31 mouse cellular contexts compared by ENCODE assay signal in the genomic region with DNA sequence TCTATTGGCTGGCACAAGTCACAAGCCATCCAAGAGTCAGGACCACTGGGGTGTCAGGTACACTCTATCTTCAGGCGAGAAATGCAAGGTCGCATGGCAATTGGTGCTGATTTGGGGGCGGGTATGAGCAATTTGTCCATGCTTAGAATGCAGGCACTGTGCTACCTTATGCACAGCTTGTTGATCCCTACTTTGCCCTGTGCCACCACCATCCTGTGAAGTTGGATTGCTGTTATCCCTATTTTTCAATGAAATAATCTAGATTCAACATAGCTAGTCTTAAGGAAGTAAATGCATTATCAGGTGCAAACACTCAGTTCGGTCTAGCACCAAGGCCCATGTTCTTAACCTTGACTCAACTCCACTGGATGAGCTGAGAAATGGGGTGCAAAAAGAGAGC.
"Had no signal": no experiment of that assay in that cellular context is flagged by ENCODE, and none has a peak within 500 bp of the region (broad histone marks: within the 10 kb centered on the region; RNA-seq: fewer than 3 reads in every experiment).

No protein-coding gene starts in this region.

- H3K36me3 ChIP-seq: limb, embryonic 10.5 days; limb, embryonic 12.5 days; limb, embryonic 13.5 days; limb, embryonic 15.5 days; liver, embryonic 12.5 days; liver, embryonic 13.5 days; liver, embryonic 15.5 days; lung, embryonic 15.5 days; midbrain, embryonic 10.5 days; midbrain, embryonic 12.5 days; midbrain, embryonic 13.5 days; midbrain, embryonic 15.5 days had no signal

- H3K9me3 ChIP-seq: limb, embryonic 10.5 days; limb, embryonic 12.5 days; limb, embryonic 13.5 days; limb, embryonic 15.5 days; liver, embryonic 12.5 days; liver, embryonic 13.5 days; liver, embryonic 15.5 days; lung, embryonic 15.5 days; megakaryocyte, embryonic 14.5 days; midbrain, embryonic 10.5 days; midbrain, embryonic 12.5 days; midbrain, embryonic 13.5 days; midbrain, embryonic 15.5 days had no signal

- DNase-seq: left cerebral cortex, postnatal 4 days; liver; liver, embryonic 13.5 days; liver, postnatal 0 days; lung, adult 18-20 months; lung, adult 2 months; lung, embryonic 14.5 days; lung, postnatal 10 days; lung, postnatal 14 days; lung, postnatal 36 days; lung, postnatal 4 days; midbrain, embryonic 14.5 days had no signal

- H3K4me3 ChIP-seq: limb, embryonic 10.5 days; limb, embryonic 12.5 days; limb, embryonic 13.5 days; limb, embryonic 15.5 days; liver, embryonic 12.5 days; liver, embryonic 13.5 days; liver, embryonic 15.5 days; lung, embryonic 15.5 days; megakaryocyte, embryonic 14.5 days; midbrain, embryonic 10.5 days; midbrain, embryonic 12.5 days; midbrain, embryonic 13.5 days; midbrain, embryonic 15.5 days; myocyte had no signal

- ATAC-seq: liver, embryonic 12.5 days; liver, postnatal 0 days; lung, postnatal 0 days; midbrain, embryonic 13.5 days; midbrain, embryonic 15.5 days; midbrain, embryonic 16.5 days had no signal

- H3K27me3 ChIP-seq: limb, embryonic 12.5 days; limb, embryonic 13.5 days; limb, embryonic 15.5 days; liver, embryonic 12.5 days; liver, embryonic 13.5 days; liver, embryonic 15.5 days; lung, embryonic 15.5 days; midbrain, embryonic 12.5 days; midbrain, embryonic 13.5 days; midbrain, embryonic 15.5 days had no signal

- H3K4me1 ChIP-seq: limb, embryonic 10.5 days; limb, embryonic 12.5 days; limb, embryonic 13.5 days; limb, embryonic 15.5 days; megakaryocyte, embryonic 14.5 days; midbrain, embryonic 10.5 days; midbrain, embryonic 12.5 days; midbrain, embryonic 13.5 days; midbrain, embryonic 15.5 days had no signal

- H3K27ac ChIP-seq: limb, embryonic 10.5 days; limb, embryonic 12.5 days; limb, embryonic 13.5 days; limb, embryonic 15.5 days; liver, embryonic 12.5 days; liver, embryonic 13.5 days; liver, embryonic 14.5 days; liver, embryonic 15.5 days; lung, embryonic 15.5 days; macrophage; midbrain, embryonic 10.5 days; midbrain, embryonic 12.5 days; midbrain, embryonic 13.5 days; midbrain, embryonic 15.5 days had no signal

- H3K9ac ChIP-seq: limb, embryonic 12.5 days; limb, embryonic 13.5 days; limb, embryonic 15.5 days; liver, embryonic 12.5 days; liver, embryonic 13.5 days; liver, embryonic 14.5 days; liver, embryonic 15.5 days; liver, postnatal 0 days; lung, embryonic 14.5 days; lung, embryonic 15.5 days; midbrain, embryonic 12.5 days; midbrain, embryonic 13.5 days; midbrain, embryonic 15.5 days had no signal

- H3K4me2 ChIP-seq: limb, embryonic 12.5 days; limb, embryonic 13.5 days; limb, embryonic 15.5 days; liver, embryonic 11.5 days; liver, embryonic 12.5 days; liver, embryonic 13.5 days; liver, embryonic 15.5 days; lung, embryonic 14.5 days; lung, embryonic 15.5 days; midbrain, embryonic 11.5 days; midbrain, embryonic 12.5 days; midbrain, embryonic 13.5 days; midbrain, embryonic 15.5 days had no signal
